Mouse (Mus musculus) heart, postnatal 36 days (tissue): ENCODE results near the gene Papolb. TPM values are rescaled to one million over a fixed set of nuclear protein-coding genes. Genes with fewer than 3 reads are reported as not detected.

Source experiments
- DNase-seq, 2 experiments: peaks; one replicate each; pipeline ENCODE4 v3.0.0; 2021 to 2022
- intact Hi-C: fragments of 180-260 bp; cut with DNase I; formaldehyde crosslinking; loops from one replicate; pipeline ENCODE4 v1.15.1; 2025
- total RNA-seq, 2 experiments: library from RNA; stranded (reverse); gene quantifications; 2 replicates each; pipeline ENCODE4 v1.2.3; 2021

Papolb gene
- total RNA-seq, 2 experiments from 2014 or later, result 0.14 TPM; not detected in 1

DNA sequence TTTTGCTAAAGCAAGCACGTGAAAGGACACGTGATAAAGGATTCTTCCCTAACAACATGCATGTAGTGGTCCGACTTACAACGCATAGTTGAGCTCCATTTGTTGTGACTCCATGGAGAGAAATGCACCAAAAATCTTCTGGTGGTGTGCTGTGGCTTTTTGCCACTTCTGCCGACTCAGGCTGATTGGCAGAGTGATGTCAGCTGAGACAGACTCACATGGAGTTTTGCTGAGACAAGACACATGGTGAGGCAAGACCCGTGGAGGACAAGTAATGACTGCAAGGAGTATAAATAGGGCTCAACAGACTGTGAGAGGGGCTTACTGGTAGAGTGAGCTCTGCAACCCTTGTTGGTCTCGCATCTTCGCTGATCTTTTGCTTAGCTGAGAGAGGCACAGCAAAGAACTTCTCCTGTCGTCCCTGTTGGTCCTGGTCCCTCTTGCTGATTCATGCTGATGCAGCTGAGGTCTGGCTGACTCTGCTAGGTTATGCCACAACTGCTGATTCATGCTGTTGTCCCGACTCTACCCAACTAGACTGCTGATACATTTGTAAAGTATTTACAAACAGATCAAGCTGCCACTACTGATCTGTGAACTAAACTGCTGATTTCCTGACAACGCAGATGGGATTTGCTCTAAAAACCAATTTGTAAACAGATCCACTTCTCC lies 8.5 kb downstream of the Papolb start:
- intact Hi-C loops, result no loop called here

GRCm38 (mm10) chr5:142520360-142520759 lies 9.5 kb downstream of the Papolb start:
- DNase-seq, result no peak
- intact Hi-C loops, result no loop called here

More for the DNA sequence above, 8.5 kb downstream of the Papolb start:
- DNase-seq, result no peak

- DNase-seq, result no peak
- intact Hi-C loops, result no loop called here
Observed at GRCm38 (mm10) chr5:142518973-142519372, 10.9 kb downstream of the Papolb start.

DNA sequence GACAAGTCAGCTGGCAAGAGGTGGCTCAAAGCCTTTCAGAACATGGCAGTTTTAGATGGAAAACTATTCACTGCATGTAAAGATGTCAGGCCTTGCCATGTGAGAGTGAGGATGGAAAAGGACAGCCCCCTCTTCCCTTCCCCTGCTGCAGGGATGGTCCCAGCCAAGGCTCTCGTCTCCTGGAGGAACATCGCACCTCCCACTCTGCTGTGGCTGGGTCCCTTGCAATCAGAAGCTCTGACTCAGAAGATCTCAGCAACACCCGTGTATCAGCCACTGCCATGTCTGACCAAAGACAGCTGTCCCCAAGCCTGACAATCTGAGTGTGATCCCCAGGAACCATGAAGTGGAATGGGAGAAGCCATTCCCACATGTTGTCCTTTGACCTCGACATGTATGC lies 17.8 kb downstream of the Papolb start:
- DNase-seq, result no peak

GRCm38 (mm10) chr5:142510061-142510414 lies 19.8 kb downstream of the Papolb start:
- DNase-seq, result no peak
- intact Hi-C loops, result no loop called here

More for the DNA sequence above, 17.8 kb downstream of the Papolb start:
- intact Hi-C loops, result no loop called here

- intact Hi-C loops, result no loop called here
- no peak for DNase-seq
Observed at GRCm38 (mm10) chr5:142509141-142510060, 20.5 kb downstream of the Papolb start.

GRCm38 (mm10) chr5:142505695-142506423 lies 24.0 kb downstream of the Papolb start:
- intact Hi-C loops, result no loop called here
- no peak for DNase-seq

DNA sequence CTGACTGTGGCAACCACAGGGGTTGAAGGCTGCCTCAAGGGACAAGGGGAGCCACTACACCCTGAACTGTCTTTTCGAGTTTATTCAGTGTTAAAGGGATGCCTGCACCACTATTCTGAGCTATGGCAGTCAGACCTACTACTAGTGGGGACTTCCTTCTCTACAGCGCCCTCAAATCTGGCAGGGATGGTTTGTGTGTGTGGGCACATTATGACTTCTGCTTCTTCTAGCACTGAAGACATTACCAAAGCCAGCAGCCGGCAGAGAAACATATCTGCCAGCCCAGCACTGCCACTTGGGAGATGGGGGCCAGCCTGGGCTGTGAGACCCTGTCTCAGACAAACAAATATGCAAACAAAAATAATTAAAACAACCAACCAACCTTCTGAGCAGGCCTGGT lies 25.7 kb downstream of the Papolb start:
- DNase-seq, result no peak
- intact Hi-C loops, result loop anchor here (5.0 kb wide), 1 partner anchor 123 kb away; the partner anchor contains the start of gene Wipi2

GRCm38 (mm10) chr5:142502414-142502813 lies 27.5 kb downstream of the Papolb start:
- intact Hi-C loops, result loop anchor here (1.0 to 5.0 kb wide), 3 partner anchors 49 to 216 kb away; partner anchors contain the start of genes Radil and Wipi2
- DNase-seq, result peak; percentile 75 to 76

GRCm38 (mm10) chr5:142500918-142501317 lies 29.0 kb downstream of the Papolb start:
- intact Hi-C loops, result loop anchor here (5.0 kb wide), 1 partner anchor 126 kb away; the partner anchor contains the start of gene Wipi2
- no peak for DNase-seq

- intact Hi-C loops, result no loop called here
Observed at GRCm38 (mm10) chr5:142498964-142499363, 30.9 kb downstream of the Papolb start.

GRCm38 (mm10) chr5:142495321-142496096 lies 34.4 kb downstream of the Papolb start:
- DNase-seq, result no peak
- intact Hi-C loops, result no loop called here

More at GRCm38 (mm10) chr5:142498964-142499363, 30.9 kb downstream of the Papolb start:
- DNase-seq, result peak in 1 of 2 experiments; percentile 17

- intact Hi-C loops, result no loop called here
- no peak for DNase-seq
Observed at GRCm38 (mm10) chr5:142493307-142493706, 36.6 kb downstream of the Papolb start.

- no peak for DNase-seq
- intact Hi-C loops, result no loop called here
Observed at GRCm38 (mm10) chr5:142489955-142490707, 39.7 kb downstream of the Papolb start.

GRCm38 (mm10) chr5:142486654-142487053 lies 43.2 kb downstream of the Papolb start:
- DNase-seq, result no peak
- intact Hi-C loops, result no loop called here

GRCm38 (mm10) chr5:142483581-142483980 lies 46.3 kb downstream of the Papolb start:
- no peak for DNase-seq
- intact Hi-C loops, result no loop called here

GRCm38 (mm10) chr5:142482512-142482911 lies 47.4 kb downstream of the Papolb start:
- intact Hi-C loops, result no loop called here
- DNase-seq, result no peak

GRCm38 (mm10) chr5:142478829-142479435 lies 50.9 kb downstream of the Papolb start:
- peak; percentile 78 to 84 for DNase-seq
- intact Hi-C loops, result loop anchor here (1.0 to 2.0 kb wide), 3 partner anchors 74 to 239 kb away; no protein-coding TSS in a partner anchor
